Mouse (Mus musculus): ENCODE results near the gene Trim75. TPM values are rescaled to one million over a fixed set of nuclear protein-coding genes. Genes with fewer than 3 reads are reported as not detected.

The Trim75 gene
- polyA plus RNA-seq, 2 experiments = not detected

DNA sequence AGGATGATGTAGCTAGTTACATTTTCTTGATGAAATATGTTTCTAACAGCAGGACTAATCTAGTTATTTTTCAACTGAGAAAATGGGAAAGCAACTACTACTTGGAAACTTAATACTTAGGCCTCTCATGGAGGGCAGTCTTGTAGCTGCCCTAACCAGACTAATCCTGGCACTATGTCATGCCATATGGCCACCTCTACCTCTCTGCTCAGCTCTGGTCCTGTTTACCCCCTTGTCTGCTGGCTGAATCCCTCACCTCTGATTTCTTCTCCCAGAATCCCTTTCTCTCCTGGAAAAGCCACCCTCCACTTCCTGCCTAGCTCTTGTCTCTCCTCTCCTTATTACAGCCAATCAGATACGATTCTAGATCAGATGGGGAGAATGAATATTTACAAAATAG, 39.3 kb downstream of the Trim75 start:
- no peaks in the 10 kb centered on the region for H3K9me3 ChIP-seq (ENCODE audit: control insufficient read depth, low read length)
- TF ChIP-seq EP300 (IDR thresholded peaks at IDR 0.05; ENCODE audit: low read depth) (no peak), CTCF (IDR thresholded peaks at IDR 0.05; ENCODE audit: low read depth) (no peak)
- H3K27ac ChIP-seq = no peak overlapping the region
- peaks cover 0 to 6% of the 10 kb centered on the region in 2 experiments; a peak in 1 of 4 replicates for H3K4me1 ChIP-seq (replicated peaks; ENCODE audit: control insufficient read depth in 2 of 2, insufficient read depth in 2 of 2, low read length in 1 of 2)
- WGBS (ENCODE audit: insufficient replicate concordance) = 64% methylated on average over 1 of the region's 1 CpGs
- ATAC-seq (ENCODE audit: insufficient read depth) (no peak), DNase-seq (ENCODE audit: low read depth in 3 of 3, low spot score in 3 of 3) (no peak)
- H3K9ac ChIP-seq (replicated peaks) = no peak overlapping the region
- H3K27me3 ChIP-seq (ENCODE audit: control insufficient read depth, insufficient read depth, low read length) = no peaks in the 10 kb centered on the region
- H3K4me3 ChIP-seq (ENCODE audit: insufficient read depth in 1 of 2, low read depth in 2 of 2, low read length in 2 of 2) = no peak overlapping the region
- no peaks in the 10 kb centered on the region for H3K36me3 ChIP-seq (replicated peaks; ENCODE audit: control insufficient read depth, insufficient read depth, low read depth)
- H3K4me2 ChIP-seq (ENCODE audit: low read depth) = no peak overlapping the region; the same call in 1 of the 2 replicates

DNA sequence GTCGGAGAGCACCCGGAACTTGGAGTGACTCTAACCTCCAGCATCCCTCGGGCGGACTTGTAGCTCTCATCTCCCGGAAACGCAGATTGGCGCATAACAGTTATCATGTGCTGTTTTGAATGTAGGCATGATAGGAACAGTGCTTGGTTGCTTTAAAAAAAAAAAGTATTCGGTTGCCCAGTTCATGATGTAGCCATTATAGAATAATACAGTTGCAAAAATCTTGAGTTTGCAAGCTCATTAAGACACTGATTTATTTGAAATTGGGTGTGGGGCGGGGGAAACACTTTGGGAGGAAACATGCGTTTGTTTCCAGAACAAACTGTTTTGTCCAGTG, 40.0 kb downstream of the Trim75 start:
- Histone ChIP-seq H3K4me3 (ENCODE audit: insufficient read depth in 1 of 2, low read depth in 2 of 2, low read length in 2 of 2) (peak overlapping the region; percentile 66 to 78), H3K36me3 (replicated peaks; ENCODE audit: control insufficient read depth, insufficient read depth, low read depth) (no peaks in the 10 kb centered on the region), H3K9me3 (ENCODE audit: control insufficient read depth, low read length) (no peaks in the 10 kb centered on the region), H3K4me2 (ENCODE audit: low read depth) (peak overlapping the region; percentile 78), H3K9ac (replicated peaks) (peak overlapping the region; percentile 25), H3K27ac (no peak overlapping the region), H3K27me3 (ENCODE audit: control insufficient read depth, insufficient read depth, low read length) (no peaks in the 10 kb centered on the region), H3K4me1 (replicated peaks; ENCODE audit: control insufficient read depth in 2 of 2, insufficient read depth in 2 of 2, low read length in 1 of 2) (peaks cover 0 to 6% of the 10 kb centered on the region in 2 experiments; a peak in 1 of 4 replicates)
- ATAC-seq (ENCODE audit: insufficient read depth) (no peak), DNase-seq (ENCODE audit: low read depth in 3 of 3, low spot score in 3 of 3) (no peak)
- TF ChIP-seq EP300 (IDR thresholded peaks at IDR 0.05; ENCODE audit: low read depth) (no peak), CTCF (IDR thresholded peaks at IDR 0.05; ENCODE audit: low read depth) (no peak)
- WGBS (ENCODE audit: insufficient replicate concordance) = 12% methylated on average over 10 of the region's 10 CpGs

GRCm38 (mm10) chr8:64946820-64947697, 40.6 kb downstream of the Trim75 start, which contains the start of gene Tmem192:
Gene Tmem192 (plus strand): TSS chr8:64947185.
- Histone ChIP-seq H3K36me3 (replicated peaks; ENCODE audit: control insufficient read depth, insufficient read depth, low read depth) (no peaks in the 10 kb centered on the region), H3K9ac (replicated peaks) (peak within 1 kb of the TSS; percentile 25), H3K4me2 (ENCODE audit: low read depth) (peak within 1 kb of the TSS; percentile 78), H3K27me3 (ENCODE audit: control insufficient read depth, insufficient read depth, low read length) (no peaks in the 10 kb centered on the region), H3K9me3 (ENCODE audit: control insufficient read depth, low read length) (no peaks in the 10 kb centered on the region), H3K4me1 (replicated peaks; ENCODE audit: control insufficient read depth in 2 of 2, insufficient read depth in 2 of 2, low read length in 1 of 2) (peaks cover 0 to 6% of the 10 kb centered on the region in 2 experiments; a peak in 1 of 4 replicates), H3K4me3 (ENCODE audit: insufficient read depth in 1 of 2, low read depth in 2 of 2, low read length in 2 of 2) (peak within 1 kb of the TSS; percentile 66 to 78), H3K27ac (peak within 1 kb of the TSS; percentile 29; the same call in 1 of the 2 replicates)
- DNase-seq (ENCODE audit: low read depth in 3 of 3, low spot score in 3 of 3) (peak; percentile 73 to 81 (median 77)), ATAC-seq (ENCODE audit: insufficient read depth) (peak; percentile 94)
- TF ChIP-seq EP300 (IDR thresholded peaks at IDR 0.05; ENCODE audit: low read depth) = no peak
- peak; percentile 33; the same call in 1 of the 2 replicates for TF ChIP-seq CTCF (IDR thresholded peaks at IDR 0.05; ENCODE audit: low read depth)
- under 1% methylated on average over 65 of the region's 73 CpGs for WGBS (ENCODE audit: insufficient replicate concordance)

DNA sequence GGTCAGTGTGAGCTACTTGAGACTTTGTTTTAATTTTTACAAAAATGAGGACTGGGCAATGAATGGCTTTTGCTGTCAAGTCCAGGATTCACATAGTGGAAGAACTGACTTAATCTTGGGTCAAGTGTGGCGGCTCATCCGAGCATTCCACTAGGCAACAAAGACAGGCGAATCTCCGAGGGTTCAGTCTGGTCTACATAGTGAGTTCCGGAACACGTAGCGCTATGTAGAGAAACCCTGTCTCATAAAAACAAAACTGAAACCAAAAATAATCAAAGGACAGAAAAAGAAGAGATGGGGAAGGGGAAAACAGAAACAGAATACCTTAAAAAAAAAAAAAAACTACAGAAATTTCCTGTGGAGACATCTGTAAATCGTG, 41.2 kb downstream of the Trim75 start:
- no peaks in the 10 kb centered on the region for H3K36me3 ChIP-seq (replicated peaks; ENCODE audit: control insufficient read depth, insufficient read depth, low read depth)
- no peak for DNase-seq (ENCODE audit: low read depth in 3 of 3, low spot score in 3 of 3)
- 0 out of 2 replicates have a peak overlapping the region, but pooled peaks have one; percentile 3 for H3K9ac ChIP-seq (replicated peaks)
- H3K4me3 ChIP-seq (ENCODE audit: insufficient read depth in 1 of 2, low read depth in 2 of 2, low read length in 2 of 2) = peak overlapping the region; percentile 32 to 66
- 34% methylated on average over 8 of the region's 8 CpGs for WGBS (ENCODE audit: insufficient replicate concordance)
- H3K4me1 ChIP-seq (replicated peaks; ENCODE audit: control insufficient read depth in 2 of 2, insufficient read depth in 2 of 2, low read length in 1 of 2) = peaks cover 0 to 6% of the 10 kb centered on the region in 2 experiments; a peak in 1 of 4 replicates
- TF ChIP-seq CTCF (IDR thresholded peaks at IDR 0.05; ENCODE audit: low read depth) (no peak), EP300 (IDR thresholded peaks at IDR 0.05; ENCODE audit: low read depth) (no peak)
- H3K27ac ChIP-seq = no peak overlapping the region
- H3K9me3 ChIP-seq (ENCODE audit: control insufficient read depth, low read length) = no peaks in the 10 kb centered on the region
- H3K4me2 ChIP-seq (ENCODE audit: low read depth) = peak overlapping the region; percentile 78
- H3K27me3 ChIP-seq (ENCODE audit: control insufficient read depth, insufficient read depth, low read length) = no peaks in the 10 kb centered on the region
- no peak for ATAC-seq (ENCODE audit: insufficient read depth)

DNA sequence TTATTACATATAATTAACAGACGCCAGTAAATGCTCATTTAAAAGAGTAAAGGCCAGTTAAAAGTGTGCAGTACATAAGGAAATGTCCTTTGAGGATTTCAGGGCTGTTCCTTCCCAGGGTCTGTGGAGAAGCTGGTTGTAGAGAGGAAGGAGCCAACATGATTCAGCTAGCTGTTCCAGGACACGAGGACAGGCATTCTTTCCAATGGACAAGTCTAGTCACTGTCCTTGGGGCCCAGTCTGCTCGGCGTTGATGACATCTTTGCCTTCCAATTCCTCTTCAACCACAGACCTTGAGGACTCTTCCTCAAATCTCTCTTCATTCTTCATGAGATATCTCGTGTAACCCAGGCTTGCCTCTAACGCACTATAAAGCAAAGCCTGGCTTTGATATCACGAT, 42.0 kb downstream of the Trim75 start:
- Histone ChIP-seq H3K4me3 (ENCODE audit: insufficient read depth in 1 of 2, low read depth in 2 of 2, low read length in 2 of 2) (no peak overlapping the region), H3K27me3 (ENCODE audit: control insufficient read depth, insufficient read depth, low read length) (no peaks in the 10 kb centered on the region), H3K4me2 (ENCODE audit: low read depth) (no peak overlapping the region), H3K36me3 (replicated peaks; ENCODE audit: control insufficient read depth, insufficient read depth, low read depth) (no peaks in the 10 kb centered on the region), H3K9me3 (ENCODE audit: control insufficient read depth, low read length) (no peaks in the 10 kb centered on the region; the same call in 1 of the 2 replicates), H3K27ac (no peak overlapping the region), H3K9ac (replicated peaks) (no peak overlapping the region), H3K4me1 (replicated peaks; ENCODE audit: control insufficient read depth in 2 of 2, insufficient read depth in 2 of 2, low read length in 1 of 2) (peaks cover 0 to 6% of the 10 kb centered on the region in 2 experiments; a peak in 1 of 4 replicates)
- TF ChIP-seq EP300 (IDR thresholded peaks at IDR 0.05; ENCODE audit: low read depth) (no peak), CTCF (IDR thresholded peaks at IDR 0.05; ENCODE audit: low read depth) (no peak)
- WGBS (ENCODE audit: insufficient replicate concordance) = 39% methylated on average over 7 of the region's 7 CpGs
- ATAC-seq (ENCODE audit: insufficient read depth) (no peak), DNase-seq (ENCODE audit: low read depth in 3 of 3, low spot score in 3 of 3) (no peak)

Measured in liver, embryonic 14.5 days (tissue).